Mouse (Mus musculus) forebrain, embryonic 11.5 days (tissue): Measurements from ENCODE around the gene Large1. TPM values are rescaled to one million over a fixed set of nuclear protein-coding genes. Genes with fewer than 3 reads are reported as not detected.

Experiments used
- ATAC-seq: fragments of 200-750 bp; cut with Nextera tagmentation; replicated peaks from 2 replicates; pipeline ENCODE4 v1.8.0; 2017; ENCODE audit warnings: moderate TSS enrichment; ENCODE audit not compliant: low FRiP score
- DNase-seq: peaks from one replicate; pipeline ENCODE4 v3.0.0-alpha.2; 2017; ENCODE audit warnings: low spot score
- H3K27ac ChIP-seq: fragments of 300-500 bp; sonication (generic); 2 replicates; pipeline ENCODE4 v1.5.1; 2014; ENCODE audit warnings: low read depth, low read length
- H3K27me3 ChIP-seq: fragments of 300-500 bp; sonication (generic); 2 replicates; pipeline ENCODE4 v1.6.1; 2014; ENCODE audit warnings: mild to moderate bottlenecking, low read length, mixed read lengths; ENCODE audit not compliant: control insufficient read depth, insufficient read depth
- H3K36me3 ChIP-seq: fragments of 300-500 bp; sonication (generic); 2 replicates; pipeline ENCODE4 v1.6.1; 2014; ENCODE audit warnings: mild to moderate bottlenecking, low read length, moderate library complexity, mixed read lengths; ENCODE audit not compliant: control insufficient read depth, insufficient read depth
- H3K4me1 ChIP-seq: fragments of 300-500 bp; sonication (generic); replicated peaks from 2 replicates; pipeline ENCODE4 v1.6.1; 2014; ENCODE audit warnings: low read length, mixed read lengths; ENCODE audit not compliant: control insufficient read depth, insufficient read depth
- H3K4me2 ChIP-seq: fragments of 300-500 bp; sonication (generic); 2 replicates; pipeline ENCODE4 v1.6.1; 2014; ENCODE audit warnings: low read depth, mild to moderate bottlenecking, low read length, moderate library complexity, mixed read lengths; ENCODE audit not compliant: severe bottlenecking
- H3K4me3 ChIP-seq: fragments of 300-500 bp; sonication (generic); 2 replicates; pipeline ENCODE4 v1.5.1; 2014; ENCODE audit warnings: low read depth, low read length
- H3K9ac ChIP-seq: fragments of 300-500 bp; sonication (generic); 2 replicates; pipeline ENCODE4 v1.6.1; 2014; ENCODE audit warnings: low read length
- H3K9me3 ChIP-seq: fragments of 300-500 bp; sonication (generic); 2 replicates; pipeline ENCODE4 v1.6.1; 2016; ENCODE audit warnings: low read length, mixed read lengths; ENCODE audit not compliant: control insufficient read depth
- whole genome bisulfite sequencing: fragments of 180-500 bp; shearing (Covaris S2); extraction: QIAGEN DNeasy Blood & Tissue Kit; methylation state at CpG from one replicate; pipeline ENCODE4 v1.1.7; 2014; 5-methylcytosine and 5-hydroxymethylcytosine counted together
- polyA plus RNA-seq: library from polyadenylated mRNA; unstranded; fragments of >200 nt; fragmentation: Nextera tagmentation; extraction: Ambion mirVana; gene quantifications from 2 replicates; pipeline ENCODE4 v1.2.1, GENCODE M21; 2014

Large1 gene
- polyA plus RNA-seq, 1 experiment from 2014 or later = 9.4 TPM

- Histone ChIP-seq H3K4me2 (no peak overlapping the region), H3K9me3 (no peaks in the 10 kb centered on the region), H3K36me3 (no peaks in the 10 kb centered on the region), H3K27ac (no peak overlapping the region), H3K4me1 (no peaks in the 10 kb centered on the region), H3K27me3 (no peaks in the 10 kb centered on the region), H3K4me3 (no peak overlapping the region), H3K9ac (no peak overlapping the region)
- ATAC-seq (no peak), DNase-seq (no peak)
- 92% methylated on average over 1 of the region's 1 CpGs for WGBS
Measured at GRCm38 (mm10) chr8:73310471-73310870, 42.9 kb downstream of the Large1 start.

GRCm38 (mm10) chr8:73310036-73310435 is 43.3 kb downstream of the Large1 start:
- DNase-seq = no peak
- H3K9ac ChIP-seq = no peak overlapping the region
- no peak overlapping the region for H3K27ac ChIP-seq
- no peaks in the 10 kb centered on the region for H3K36me3 ChIP-seq
- no peak overlapping the region for H3K4me3 ChIP-seq
- H3K4me1 ChIP-seq = no peaks in the 10 kb centered on the region
- ATAC-seq = no peak
- H3K9me3 ChIP-seq = no peaks in the 10 kb centered on the region
- no peaks in the 10 kb centered on the region for H3K27me3 ChIP-seq
- H3K4me2 ChIP-seq = no peak overlapping the region

- Histone ChIP-seq H3K27me3 (no peaks in the 10 kb centered on the region), H3K36me3 (no peaks in the 10 kb centered on the region), H3K4me2 (no peak overlapping the region), H3K27ac (no peak overlapping the region), H3K9ac (no peak overlapping the region), H3K4me1 (no peaks in the 10 kb centered on the region), H3K9me3 (no peaks in the 10 kb centered on the region), H3K4me3 (no peak overlapping the region)
- WGBS = 79% methylated on average over 4 of the region's 4 CpGs
- DNase-seq (no peak), ATAC-seq (no peak)
Measured at GRCm38 (mm10) chr8:73303907-73304306, 49.4 kb downstream of the Large1 start.

- DNase-seq = no peak
- Histone ChIP-seq H3K9me3 (no peaks in the 10 kb centered on the region), H3K9ac (no peak overlapping the region), H3K4me1 (no peaks in the 10 kb centered on the region), H3K4me3 (no peak overlapping the region), H3K27ac (no peak overlapping the region), H3K4me2 (no peak overlapping the region), H3K36me3 (no peaks in the 10 kb centered on the region), H3K27me3 (no peaks in the 10 kb centered on the region)
- 80% methylated on average over 3 of the region's 3 CpGs for WGBS
- no peak for ATAC-seq
Measured at GRCm38 (mm10) chr8:73302947-73303346, 50.4 kb downstream of the Large1 start.

- no peak overlapping the region for H3K27ac ChIP-seq
- DNase-seq (no peak), ATAC-seq (no peak)
- H3K4me2 ChIP-seq = no peak overlapping the region
- no peak overlapping the region for H3K4me3 ChIP-seq
- no peaks in the 10 kb centered on the region for H3K36me3 ChIP-seq
- H3K9ac ChIP-seq = no peak overlapping the region
- H3K9me3 ChIP-seq = no peaks in the 10 kb centered on the region
- H3K27me3 ChIP-seq = no peaks in the 10 kb centered on the region
- H3K4me1 ChIP-seq = no peaks in the 10 kb centered on the region
Measured at GRCm38 (mm10) chr8:73295531-73295930, 57.8 kb downstream of the Large1 start.

- Histone ChIP-seq H3K27me3 (no peaks in the 10 kb centered on the region), H3K4me3 (no peak overlapping the region), H3K4me1 (no peaks in the 10 kb centered on the region), H3K27ac (no peak overlapping the region), H3K9me3 (no peaks in the 10 kb centered on the region), H3K36me3 (no peaks in the 10 kb centered on the region), H3K9ac (no peak overlapping the region), H3K4me2 (no peak overlapping the region)
- WGBS = 81% methylated on average over 2 of the region's 2 CpGs
- no peak for DNase-seq
- no peak for ATAC-seq
Measured at GRCm38 (mm10) chr8:73293655-73294054, 59.7 kb downstream of the Large1 start.

- Histone ChIP-seq H3K9ac (no peak overlapping the region), H3K9me3 (no peaks in the 10 kb centered on the region), H3K27ac (no peak overlapping the region), H3K27me3 (no peaks in the 10 kb centered on the region), H3K4me1 (no peaks in the 10 kb centered on the region), H3K36me3 (no peaks in the 10 kb centered on the region), H3K4me3 (no peak overlapping the region), H3K4me2 (no peak overlapping the region)
- no peak for ATAC-seq
- no peak for DNase-seq
- 83% methylated on average over 2 of the region's 2 CpGs for WGBS
Measured at GRCm38 (mm10) chr8:73291630-73292029, 61.7 kb downstream of the Large1 start.

- H3K4me2 ChIP-seq = no peak overlapping the region
- 85% methylated on average over 2 of the region's 2 CpGs for WGBS
- DNase-seq (no peak), ATAC-seq (no peak)
- H3K9me3 ChIP-seq = no peaks in the 10 kb centered on the region
- H3K9ac ChIP-seq = no peak overlapping the region
- no peaks in the 10 kb centered on the region for H3K36me3 ChIP-seq
- no peak overlapping the region for H3K4me3 ChIP-seq
- H3K4me1 ChIP-seq = no peaks in the 10 kb centered on the region
- no peaks in the 10 kb centered on the region for H3K27me3 ChIP-seq
- H3K27ac ChIP-seq = no peak overlapping the region
Measured at GRCm38 (mm10) chr8:73290636-73291035, 62.7 kb downstream of the Large1 start.

- no peak overlapping the region for H3K9ac ChIP-seq
- no peak overlapping the region for H3K4me2 ChIP-seq
- no peak overlapping the region for H3K27ac ChIP-seq
- no peaks in the 10 kb centered on the region for H3K36me3 ChIP-seq
- H3K27me3 ChIP-seq = no peaks in the 10 kb centered on the region
- no peak overlapping the region for H3K4me3 ChIP-seq
- 92% methylated on average over 2 of the region's 2 CpGs for WGBS
- DNase-seq (no peak), ATAC-seq (no peak)
- H3K4me1 ChIP-seq = no peaks in the 10 kb centered on the region
- H3K9me3 ChIP-seq = no peaks in the 10 kb centered on the region
Measured at GRCm38 (mm10) chr8:73289831-73290230, 63.5 kb downstream of the Large1 start.
